Mouse (Mus musculus): Measurements from ENCODE around the gene Ptprc. TPM values are rescaled to one million over a fixed set of nuclear protein-coding genes. Genes with fewer than 3 reads are reported as not detected.
A peak's percentile ranks its signal among the peaks of the same experiment; 100 is the strongest.

The Ptprc gene
- polyA plus RNA-seq, 1 experiment from 2014 or later = 0.15 TPM

GRCm38 (mm10) chr1:138080308-138080707 is 95.2 kb downstream of the Ptprc start:
- ChIA-PET POLR2A (interaction anchor here (1.0 kb wide), 1 partner anchor 11 kb away, joined by 3 read pairs; no protein-coding TSS in a partner anchor), CTCF (interaction anchor here (1.3 kb wide), 1 partner anchor 13 kb away, joined by 3 read pairs; no protein-coding TSS in a partner anchor)
- in situ Hi-C loops (cut with MboI; ENCODE audit: low pct_unique_long_range_greater_than_20kb) = no loop called here
- no peak for TF ChIP-seq CTCF (IDR thresholded peaks at IDR 0.05)
- DNase-seq (ENCODE audit: low read depth, low spot score) (no peak), ATAC-seq (no peak)
- H3K27me3 ChIP-seq = peaks cover 20% of the 10 kb centered on the region

- ChIA-PET CTCF (interaction anchor here (0.8 to 3.1 kb wide), 6 partner anchors 310 to 729 kb away, joined by 3 to 22 read pairs (median 4); no protein-coding TSS in a partner anchor), POLR2A (interaction anchor here (0.7 kb wide), 2 partner anchors 461 to 600 kb away, joined by 3 to 5 read pairs; no protein-coding TSS in a partner anchor)
- DNase-seq (ENCODE audit: low read depth, low spot score) (no peak), ATAC-seq (no peak)
- H3K27me3 ChIP-seq = no peaks in the 10 kb centered on the region
- TF ChIP-seq CTCF (IDR thresholded peaks at IDR 0.05) = peak; percentile 74
- in situ Hi-C loops (cut with MboI; ENCODE audit: low pct_unique_long_range_greater_than_20kb) = loop anchor here (5.0 to 25.0 kb wide), 4 partner anchors 147 to 1482 kb away; no protein-coding TSS in a partner anchor
These were observed 131.1 kb downstream of the Ptprc start for GRCm38 (mm10) chr1:138044196-138044945.

GRCm38 (mm10) chr1:138040556-138040955 is 135.0 kb downstream of the Ptprc start:
- no peak for TF ChIP-seq CTCF (IDR thresholded peaks at IDR 0.05)
- CTCF ChIA-PET = interaction anchor here (1.8 kb wide), 1 partner anchor 708 kb away, joined by 6 read pairs; no protein-coding TSS in a partner anchor
- ATAC-seq = no peak
- H3K27me3 ChIP-seq = no peaks in the 10 kb centered on the region
- DNase-seq (ENCODE audit: low read depth, low spot score) = no peak
- POLR2A ChIA-PET = no interaction called here
- in situ Hi-C loops (cut with MboI; ENCODE audit: low pct_unique_long_range_greater_than_20kb) = loop anchor here (5.0 to 25.0 kb wide), 4 partner anchors 143 to 1478 kb away; no protein-coding TSS in a partner anchor

- POLR2A ChIA-PET = interaction anchor here (0.7 kb wide), 1 partner anchor 44 kb away, joined by 3 read pairs; no protein-coding TSS in a partner anchor
These were observed 136.3 kb downstream of the Ptprc start for GRCm38 (mm10) chr1:138039201-138039600.

GRCm38 (mm10) chr1:138037484-138037883 is 138.0 kb downstream of the Ptprc start:
- ChIA-PET CTCF (interaction anchor here (1.0 kb wide), 1 partner anchor 9 kb away, joined by 3 read pairs; no protein-coding TSS in a partner anchor), POLR2A (no interaction called here)
- DNase-seq (ENCODE audit: low read depth, low spot score) = no peak
- TF ChIP-seq CTCF (IDR thresholded peaks at IDR 0.05) = no peak
- no peaks in the 10 kb centered on the region for H3K27me3 ChIP-seq
- in situ Hi-C loops (cut with MboI; ENCODE audit: low pct_unique_long_range_greater_than_20kb) = loop anchor here (25.0 kb wide), 2 partner anchors 725 to 1475 kb away; no protein-coding TSS in a partner anchor
- ATAC-seq = no peak

More at GRCm38 (mm10) chr1:138039201-138039600, 136.3 kb downstream of the Ptprc start:
- no peak for DNase-seq (ENCODE audit: low read depth, low spot score)
- ATAC-seq = peak; percentile 65
- in situ Hi-C loops (cut with MboI; ENCODE audit: low pct_unique_long_range_greater_than_20kb) = loop anchor here (25.0 kb wide), 2 partner anchors 727 to 1477 kb away; no protein-coding TSS in a partner anchor
- CTCF ChIA-PET = interaction anchor here (0.9 kb wide), 1 partner anchor 9 kb away, joined by 3 read pairs; no protein-coding TSS in a partner anchor
- TF ChIP-seq CTCF (IDR thresholded peaks at IDR 0.05) = no peak
- no peaks in the 10 kb centered on the region for H3K27me3 ChIP-seq

- no peak for TF ChIP-seq CTCF (IDR thresholded peaks at IDR 0.05)
These were observed 145.9 kb downstream of the Ptprc start for GRCm38 (mm10) chr1:138029649-138030048.

GRCm38 (mm10) chr1:138025298-138025697 is 150.2 kb downstream of the Ptprc start:
- in situ Hi-C loops (cut with MboI; ENCODE audit: low pct_unique_long_range_greater_than_20kb) = loop anchor here (25.0 kb wide), 2 partner anchors 713 to 1463 kb away; no protein-coding TSS in a partner anchor
- ATAC-seq = no peak
- ChIA-PET CTCF (no interaction called here), POLR2A (no interaction called here)
- DNase-seq (ENCODE audit: low read depth, low spot score) = no peak
- H3K27me3 ChIP-seq = peaks cover 7% of the 10 kb centered on the region
- no peak for TF ChIP-seq CTCF (IDR thresholded peaks at IDR 0.05)

More at GRCm38 (mm10) chr1:138029649-138030048, 145.9 kb downstream of the Ptprc start:
- H3K27me3 ChIP-seq = peaks cover 2% of the 10 kb centered on the region
- no peak for DNase-seq (ENCODE audit: low read depth, low spot score)
- POLR2A ChIA-PET = no interaction called here
- in situ Hi-C loops (cut with MboI; ENCODE audit: low pct_unique_long_range_greater_than_20kb) = loop anchor here (25.0 kb wide), 2 partner anchors 717 to 1467 kb away; no protein-coding TSS in a partner anchor
- no peak for ATAC-seq
- CTCF ChIA-PET = interaction anchor here (1.2 to 1.7 kb wide), 3 partner anchors 9 to 13 kb away, joined by 3 to 6 read pairs (median 3); no protein-coding TSS in a partner anchor

- DNase-seq (ENCODE audit: low read depth, low spot score) (no peak), ATAC-seq (no peak)
- in situ Hi-C loops (cut with MboI; ENCODE audit: low pct_unique_long_range_greater_than_20kb) = no loop called here
- ChIA-PET CTCF (interaction anchor here (1.3 kb wide), 1 partner anchor 10 kb away, joined by 4 read pairs; no protein-coding TSS in a partner anchor), POLR2A (no interaction called here)
- TF ChIP-seq CTCF (IDR thresholded peaks at IDR 0.05) = no peak
- peaks cover 7% of the 10 kb centered on the region for H3K27me3 ChIP-seq
These were observed 151.9 kb downstream of the Ptprc start for GRCm38 (mm10) chr1:138023601-138024000.

- CTCF ChIA-PET = no interaction called here
- H3K27me3 ChIP-seq = peaks cover 7% of the 10 kb centered on the region
- in situ Hi-C loops (cut with MboI; ENCODE audit: low pct_unique_long_range_greater_than_20kb) = no loop called here
- DNase-seq (ENCODE audit: low read depth, low spot score) (no peak), ATAC-seq (no peak)
- POLR2A ChIA-PET = no interaction called here
- no peak for TF ChIP-seq CTCF (IDR thresholded peaks at IDR 0.05)
These were observed 152.6 kb downstream of the Ptprc start for GRCm38 (mm10) chr1:138022918-138023295.

- H3K27me3 ChIP-seq = peaks cover 7% of the 10 kb centered on the region
- no peak for TF ChIP-seq CTCF (IDR thresholded peaks at IDR 0.05)
- ChIA-PET POLR2A (no interaction called here), CTCF (no interaction called here)
- no peak for DNase-seq (ENCODE audit: low read depth, low spot score)
- in situ Hi-C loops (cut with MboI; ENCODE audit: low pct_unique_long_range_greater_than_20kb) = no loop called here
- no peak for ATAC-seq
These were observed 153.3 kb downstream of the Ptprc start for GRCm38 (mm10) chr1:138021962-138022917.

Other genes starting within 250 kb of the Ptprc start
- gene Atp6v1g3, start 98.0 kb upstream of the Ptprc start, polyA plus RNA-seq (2021) = not detected